Mouse (Mus musculus) ES-Bruce4 (cell line): ENCODE results near the gene Med24. TPM values are rescaled to one million over a fixed set of nuclear protein-coding genes. Genes with fewer than 3 reads are reported as not detected.
"Not testable (repeated sequence)": the region's sequence is repeated elsewhere in the genome, so short reads cannot be mapped to it uniquely, and the experiment has no call there.

Experiments
- H3K27ac ChIP-seq: 2 replicates; pipeline ENCODE4 v1.5.1; 2012; ENCODE audit warnings: low read length, inconsistent platforms; ENCODE audit not compliant: insufficient read depth
- H3K27me3 ChIP-seq: 2 replicates; pipeline ENCODE4 v1.6.1; 2012; ENCODE audit warnings: mild to moderate bottlenecking, low read length, inconsistent platforms; ENCODE audit not compliant: control insufficient read depth, poor library complexity, insufficient read depth, severe bottlenecking
- H3K36me3 ChIP-seq: 2 replicates; pipeline ENCODE4 v1.6.1; 2012; ENCODE audit warnings: inconsistent platforms, mild to moderate bottlenecking, low read length, moderate library complexity; ENCODE audit not compliant: control insufficient read depth, poor library complexity, insufficient read depth, severe bottlenecking
- H3K4me1 ChIP-seq: one replicate; pipeline ENCODE4 v1.8.1; 2011; ENCODE audit warnings: low read length; ENCODE audit not compliant: control insufficient read depth, insufficient read depth
- H3K4me3 ChIP-seq: 2 replicates; pipeline ENCODE4 v1.5.1; 2011; ENCODE audit warnings: low read depth, mild to moderate bottlenecking, low read length
- H3K9ac ChIP-seq: 2 replicates; pipeline ENCODE4 v1.6.1; 2012; ENCODE audit warnings: low read depth, mild to moderate bottlenecking, inconsistent platforms; ENCODE audit not compliant: poor library complexity, severe bottlenecking
- H3K9me3 ChIP-seq: replicated peaks from 2 replicates; pipeline ENCODE4 v1.6.1; 2012; ENCODE audit warnings: mild to moderate bottlenecking, low read length, inconsistent platforms; ENCODE audit not compliant: control insufficient read depth, poor library complexity, insufficient read depth, severe bottlenecking
- CTCF ChIP-seq: IDR thresholded peaks from one replicate; pipeline ENCODE4 v1.8.1; 2011; ENCODE audit warnings: low read depth, low read length
- EP300 ChIP-seq: IDR thresholded peaks from 2 replicates; pipeline ENCODE4 v1.6.1; 2011; ENCODE audit warnings: low read depth, low read length; ENCODE audit not compliant: insufficient read depth
- POLR2A ChIP-seq: IDR thresholded peaks from one replicate; pipeline ENCODE4 v1.8.1; 2011; ENCODE audit warnings: low read length; ENCODE audit not compliant: insufficient read depth
- polyA plus RNA-seq: library from polyadenylated mRNA; stranded (reverse); fragments of >200 nt; gene quantifications from 2 replicates; pipeline ENCODE4 v1.2.4, GENCODE M21; 2011; ENCODE audit warnings: low read depth; ENCODE audit not compliant: missing spikeins, insufficient read depth, insufficient read length

Med24 gene
- polyA plus RNA-seq, 1 experiment, result 83.5 TPM

DNA sequence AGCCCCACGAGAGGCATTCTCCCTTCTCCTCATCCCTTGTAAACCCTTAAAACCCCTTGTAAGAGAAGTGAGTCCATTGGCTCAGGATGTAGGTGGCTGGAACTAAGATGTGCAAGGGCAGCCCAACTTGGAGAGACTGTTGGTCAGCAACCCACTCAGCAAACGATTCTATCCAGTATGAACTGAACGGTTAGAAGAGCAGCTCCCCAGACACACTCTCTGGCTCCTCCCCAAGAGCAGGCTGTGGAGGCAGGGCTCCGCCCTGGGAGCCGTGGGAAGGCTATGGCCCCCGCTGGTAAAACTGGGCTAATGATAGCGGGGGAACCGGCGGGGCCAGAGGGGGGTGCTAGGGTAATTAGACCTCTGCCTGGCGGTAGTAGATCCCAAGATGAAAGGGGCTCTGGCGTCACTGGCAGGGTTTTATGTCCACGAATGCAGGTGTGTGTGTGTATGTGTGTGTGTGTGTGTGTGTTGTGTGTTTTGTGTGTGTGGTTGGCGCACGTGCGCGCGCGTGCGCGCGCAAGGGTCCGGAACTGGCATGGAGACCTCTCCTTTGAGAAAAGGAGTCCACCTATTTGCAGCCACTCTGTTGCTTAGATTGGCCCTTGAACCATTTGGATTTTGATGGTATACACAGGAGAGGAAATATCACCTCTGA lies 11.3 kb upstream of the Med24 start, which contains the start of gene Thra:
Gene Thra, plus strand, starts transcription at position 246 of the 658 bp plus-strand sequence.
- Histone ChIP-seq H3K9ac (peak within 1 kb of the TSS; percentile 89), H3K9me3 (no peaks in the 10 kb centered on the region), H3K27ac (peak within 1 kb of the TSS; percentile 40), H3K4me1 (peaks cover 20% of the 10 kb centered on the region), H3K4me3 (peak within 1 kb of the TSS; percentile 80), H3K36me3 (no peaks in the 10 kb centered on the region), H3K27me3 (no peaks in the 10 kb centered on the region)
- TF ChIP-seq POLR2A, result no peak
- no peak for TF ChIP-seq EP300
- TF ChIP-seq CTCF, result no peak

DNA sequence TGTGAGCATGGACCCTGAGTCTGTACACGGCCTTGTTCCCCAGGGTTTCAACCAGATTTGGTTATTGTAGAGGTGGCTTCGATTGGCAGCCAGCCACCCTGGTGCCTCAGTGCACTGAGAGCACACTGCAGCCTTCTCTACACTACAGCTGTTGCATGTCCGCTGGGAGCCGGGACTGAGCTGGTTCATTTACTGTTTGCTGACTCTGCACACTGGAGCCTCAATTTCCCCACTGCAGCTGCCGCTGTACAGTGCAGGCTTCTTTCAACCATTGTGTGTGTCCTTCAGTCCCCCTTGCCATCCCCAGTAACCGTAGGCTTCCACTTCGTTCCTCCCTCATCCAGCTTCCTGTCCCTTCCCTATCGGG lies 10.8 kb upstream of the Med24 start:
- no peak for TF ChIP-seq CTCF
- no peak for TF ChIP-seq EP300
- no peak for TF ChIP-seq POLR2A
- H3K4me1 ChIP-seq, result peaks cover 20% of the 10 kb centered on the region
- no peaks in the 10 kb centered on the region for H3K9me3 ChIP-seq

DNA sequence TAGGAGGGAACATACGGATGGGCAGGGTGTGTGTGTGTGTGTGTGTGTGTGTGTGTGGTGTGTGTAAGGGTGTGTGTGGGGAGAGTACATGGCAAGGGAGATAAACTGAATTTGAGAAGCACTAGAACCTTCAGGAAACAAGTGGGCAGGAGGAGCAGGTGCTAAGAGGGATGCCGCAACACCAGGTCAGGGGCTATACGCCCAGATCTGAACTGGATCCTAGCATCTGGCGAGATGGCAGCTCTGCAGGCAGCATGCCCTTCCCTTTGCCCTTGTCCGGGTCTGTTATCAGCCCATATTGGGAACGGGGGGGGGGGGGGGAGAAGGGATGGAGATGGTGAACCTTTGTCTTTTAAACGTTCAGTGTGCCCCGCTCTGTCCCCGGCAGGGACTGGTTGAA lies 9.7 kb upstream of the Med24 start:
- 0 out of 2 replicates have a peak, but pooled peaks cover 4% of the 10 kb centered on the region for H3K9me3 ChIP-seq
- no peak overlapping the region for H3K4me3 ChIP-seq
- H3K4me1 ChIP-seq, result peaks cover 13% of the 10 kb centered on the region
- H3K27ac ChIP-seq, result no peak overlapping the region
- peak overlapping the region; percentile 2; the same call in 1 of the 2 replicates for H3K9ac ChIP-seq
- H3K36me3 ChIP-seq, result no peaks in the 10 kb centered on the region
- no peak for TF ChIP-seq CTCF
- TF ChIP-seq EP300, result no peak
- no peak for TF ChIP-seq POLR2A
- no peaks in the 10 kb centered on the region for H3K27me3 ChIP-seq

More for the DNA sequence above, 10.8 kb upstream of the Med24 start:
- no peak overlapping the region for H3K27ac ChIP-seq
- peak overlapping the region; percentile 80 for H3K4me3 ChIP-seq
- H3K9ac ChIP-seq, result peak overlapping the region; percentile 89
- no peaks in the 10 kb centered on the region for H3K36me3 ChIP-seq
- no peaks in the 10 kb centered on the region for H3K27me3 ChIP-seq

DNA sequence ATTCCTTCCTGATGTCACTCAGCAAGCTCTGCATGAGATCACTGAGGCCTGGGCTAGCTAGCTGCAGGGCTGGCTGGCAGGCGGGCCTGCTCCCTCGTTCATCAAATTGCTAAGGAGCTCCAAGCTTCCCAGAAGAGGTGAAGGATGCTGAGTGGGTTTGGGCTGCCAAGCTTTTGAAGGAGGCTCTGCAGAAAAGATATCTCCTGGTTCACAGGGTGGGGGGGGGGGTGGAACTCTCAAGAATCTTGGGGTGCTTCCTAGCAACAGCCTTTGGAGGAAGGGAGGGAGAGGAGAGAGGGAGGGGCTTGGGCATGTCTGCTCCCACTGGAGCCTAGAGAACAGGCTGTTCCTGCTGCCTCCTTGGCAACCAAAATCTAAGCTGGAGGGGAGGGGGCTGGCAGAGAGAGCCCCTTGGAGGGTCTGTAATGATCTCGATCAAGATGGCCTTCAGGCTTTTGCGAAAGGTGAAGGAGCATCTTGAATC lies 9.2 kb upstream of the Med24 start:
- Histone ChIP-seq H3K4me3 (no peak overlapping the region), H3K4me1 (peaks cover 13% of the 10 kb centered on the region), H3K27me3 (no peaks in the 10 kb centered on the region), H3K36me3 (no peaks in the 10 kb centered on the region), H3K27ac (no peak overlapping the region; the same call in 1 of the 2 replicates), H3K9ac (peak overlapping the region; percentile 2; the same call in 1 of the 2 replicates), H3K9me3 (0 out of 2 replicates have a peak, but pooled peaks cover 4% of the 10 kb centered on the region)
- no peak for TF ChIP-seq CTCF
- TF ChIP-seq POLR2A, result no peak
- TF ChIP-seq EP300, result no peak

DNA sequence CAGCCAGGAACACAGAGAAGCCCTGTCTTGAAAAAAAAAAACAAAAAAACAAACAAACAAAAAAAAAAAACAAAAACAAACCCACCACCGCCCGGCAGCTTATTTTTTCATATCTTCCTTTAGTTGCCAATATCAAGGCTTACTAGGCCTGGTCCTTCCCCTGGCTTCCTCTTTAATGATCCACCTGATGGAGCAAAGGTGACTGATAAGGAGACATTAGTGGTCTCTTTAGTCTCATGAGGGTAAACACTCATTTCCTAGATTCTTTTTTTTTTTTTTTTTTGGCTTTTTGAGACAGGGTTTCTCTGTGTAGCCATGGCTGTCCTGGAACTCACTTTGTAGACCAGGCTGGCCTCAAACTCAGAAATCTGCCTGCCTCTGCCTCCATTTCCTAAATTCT lies 8.0 kb upstream of the Med24 start:
- H3K9me3 ChIP-seq, H3K27ac ChIP-seq, H3K4me3 ChIP-seq, H3K36me3 ChIP-seq, H3K27me3 ChIP-seq, H3K9ac ChIP-seq, H3K4me1 ChIP-seq: not testable (repeated sequence)

DNA sequence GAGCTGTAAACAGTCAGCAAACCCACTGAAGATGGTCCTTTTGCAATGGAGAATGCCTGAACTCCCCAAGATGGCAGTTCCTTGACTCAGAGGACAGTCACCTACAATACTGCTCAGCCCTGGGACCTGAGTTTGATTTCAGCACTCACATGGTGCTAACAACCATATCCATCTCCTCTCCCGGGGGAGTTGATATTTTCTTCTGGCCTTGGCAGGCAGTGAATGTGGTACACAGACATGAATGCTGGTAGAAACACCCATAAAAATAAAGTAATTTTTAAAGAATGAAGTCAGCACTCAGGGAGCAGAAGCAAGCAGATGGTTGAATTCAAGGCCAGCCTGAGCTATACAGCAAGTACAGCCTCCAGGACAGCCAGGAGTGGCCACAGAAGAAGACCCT lies 6.9 kb upstream of the Med24 start:
- 0 out of 2 replicates have a peak, but pooled peaks cover 4% of the 10 kb centered on the region for H3K9me3 ChIP-seq
- no peak overlapping the region for H3K9ac ChIP-seq
- no peaks in the 10 kb centered on the region for H3K36me3 ChIP-seq
- no peak for TF ChIP-seq POLR2A
- no peak for TF ChIP-seq EP300
- no peak for TF ChIP-seq CTCF
- H3K4me1 ChIP-seq, result peaks cover 7% of the 10 kb centered on the region
- no peaks in the 10 kb centered on the region for H3K27me3 ChIP-seq
- no peak overlapping the region for H3K4me3 ChIP-seq
- no peak overlapping the region for H3K27ac ChIP-seq
